Mouse (Mus musculus) C2C12 (cell line): ENCODE results near the gene Cdyl.

Source experiments
- CEBPB ChIP-seq: IDR thresholded peaks from one replicate; pipeline ENCODE4 v1.6.1; 2011; ENCODE audit warnings: low read depth, mild to moderate bottlenecking, control low read depth, moderate library complexity
- CTCF ChIP-seq: IDR thresholded peaks from one replicate; pipeline ENCODE4 v1.5.1; 2011; ENCODE audit not compliant: control insufficient read depth, insufficient read depth, insufficient read length

DNA sequence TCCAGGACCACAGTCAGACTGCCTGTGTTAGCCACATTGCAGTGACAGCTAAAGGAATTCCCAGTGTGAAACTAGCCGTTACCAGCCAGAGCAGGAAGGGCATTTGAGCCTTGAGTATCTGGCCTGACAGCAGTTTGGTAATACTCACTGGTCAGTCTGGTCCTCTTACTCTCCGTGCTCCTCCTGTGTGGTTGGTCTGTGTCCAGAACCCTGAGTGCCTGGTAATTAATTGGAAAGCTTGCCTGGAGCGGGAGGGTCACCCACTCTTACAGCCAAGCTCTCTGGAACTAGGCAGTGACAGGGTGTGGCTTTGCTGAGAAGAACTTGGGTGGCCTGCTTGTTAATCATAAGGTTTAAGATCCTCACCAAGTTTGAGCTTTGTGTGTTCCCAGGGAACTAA lies 189.1 kb downstream of the Cdyl start:
- TF ChIP-seq CTCF (no peak), CEBPB (no peak)
